Mouse (Mus musculus): Measurements from ENCODE around the gene 4930562C15Rik. TPM values are rescaled to one million over a fixed set of nuclear protein-coding genes. Genes with fewer than 3 reads are reported as not detected.

Gene 4930562C15Rik
- polyA plus RNA-seq, 1 experiment from 2014 or later = 0.05 TPM

GRCm38 (mm10) chr16:4915931-4916330 lies 80.7 kb downstream of the 4930562C15Rik start:
- 53% methylated on average over 3 of the region's 3 CpGs for WGBS (ENCODE audit: insufficient replicate concordance)
- peaks cover 9% of the 10 kb centered on the region; the same call in 1 of the 2 replicates for H3K36me3 ChIP-seq (ENCODE audit: control insufficient read depth, insufficient read depth)
- H3K4me2 ChIP-seq (ENCODE audit: low read depth, low read length) = no peak overlapping the region
- no peak overlapping the region for H3K9ac ChIP-seq (ENCODE audit: low read depth, low read length)
- ATAC-seq (ENCODE audit: low read depth) = no peak
- H3K4me1 ChIP-seq (ENCODE audit: control insufficient read depth, low read depth, low read length) = peaks cover 8% of the 10 kb centered on the region
- H3K27me3 ChIP-seq (ENCODE audit: control insufficient read depth, insufficient read depth, low read depth, low read length) = no peaks in the 10 kb centered on the region
- no peaks in the 10 kb centered on the region for H3K9me3 ChIP-seq (replicated peaks; ENCODE audit: control insufficient read depth, low read length)
- H3K4me3 ChIP-seq (ENCODE audit: low read depth, low read length) = no peak overlapping the region
- H3K27ac ChIP-seq (ENCODE audit: low read length) = no peak overlapping the region

GRCm38 (mm10) chr16:4916608-4917007 lies 81.4 kb downstream of the 4930562C15Rik start:
- Histone ChIP-seq H3K4me1 (ENCODE audit: control insufficient read depth, low read depth, low read length) (peaks cover 8% of the 10 kb centered on the region), H3K9ac (ENCODE audit: low read depth, low read length) (no peak overlapping the region), H3K36me3 (ENCODE audit: control insufficient read depth, insufficient read depth) (peaks cover 5% of the 10 kb centered on the region; the same call in 1 of the 2 replicates), H3K4me3 (ENCODE audit: low read depth, low read length) (no peak overlapping the region), H3K27ac (ENCODE audit: low read length) (no peak overlapping the region), H3K27me3 (ENCODE audit: control insufficient read depth, insufficient read depth, low read depth, low read length) (no peaks in the 10 kb centered on the region), H3K9me3 (replicated peaks; ENCODE audit: control insufficient read depth, low read length) (no peaks in the 10 kb centered on the region), H3K4me2 (ENCODE audit: low read depth, low read length) (no peak overlapping the region)
- 60% methylated on average over 2 of the region's 2 CpGs for WGBS (ENCODE audit: insufficient replicate concordance)
- no peak for ATAC-seq (ENCODE audit: low read depth)

Other genes with a start within 250 kb of the 4930562C15Rik start
- 2.1 and 2.5 TPM in 2 replicates for gene Glis2, start 240.7 kb upstream of the 4930562C15Rik start, polyA plus RNA-seq (2015; fragmentation: Nextera tagmentation; extraction: Ambion mirVana)
- gene Pam16, start 210.4 kb upstream of the 4930562C15Rik start, polyA plus RNA-seq (2015; fragmentation: Nextera tagmentation; extraction: Ambion mirVana) = 50.8 and 54.5 TPM in 2 replicates
- gene Vasn, start 195.5 kb upstream of the 4930562C15Rik start, polyA plus RNA-seq (2015; fragmentation: Nextera tagmentation; extraction: Ambion mirVana) = 2.0 and 3.0 TPM in 2 replicates
- gene Dnaja3, start 195.4 kb upstream of the 4930562C15Rik start, polyA plus RNA-seq (2015; fragmentation: Nextera tagmentation; extraction: Ambion mirVana) = 46.5 and 47.3 TPM in 2 replicates
- gene Coro7, start 155.6 kb upstream of the 4930562C15Rik start, polyA plus RNA-seq (2015; fragmentation: Nextera tagmentation; extraction: Ambion mirVana) = 10.1 and 13.5 TPM in 2 replicates
- gene Nmral1, start 116.1 kb upstream of the 4930562C15Rik start, polyA plus RNA-seq (2015; fragmentation: Nextera tagmentation; extraction: Ambion mirVana) = 29.1 and 35.1 TPM in 2 replicates
- 39.1 and 39.2 TPM in 2 replicates for gene Hmox2, start 109.1 kb upstream of the 4930562C15Rik start, polyA plus RNA-seq (2015; fragmentation: Nextera tagmentation; extraction: Ambion mirVana)
- 23.3 and 27.3 TPM in 2 replicates for gene Cdip1, start 45.1 kb upstream of the 4930562C15Rik start, polyA plus RNA-seq (2015; fragmentation: Nextera tagmentation; extraction: Ambion mirVana)
- gene Ubald1, start 44.9 kb downstream of the 4930562C15Rik start, polyA plus RNA-seq (2015; fragmentation: Nextera tagmentation; extraction: Ambion mirVana) = 10.8 and 13.3 TPM in 2 replicates
- 28.2 and 30.4 TPM in 2 replicates for gene Mgrn1, start 50.8 kb downstream of the 4930562C15Rik start, polyA plus RNA-seq (2015; fragmentation: Nextera tagmentation; extraction: Ambion mirVana)
- gene Nudt16l1, start 103.3 kb downstream of the 4930562C15Rik start, polyA plus RNA-seq (2015; fragmentation: Nextera tagmentation; extraction: Ambion mirVana) = 47.8 and 49.1 TPM in 2 replicates
- gene Anks3, start 128.8 kb downstream of the 4930562C15Rik start, polyA plus RNA-seq (2015; fragmentation: Nextera tagmentation; extraction: Ambion mirVana) = 16.5 and 16.7 TPM in 2 replicates
- not detected in 2 replicates for gene Sept12, start 162.4 kb downstream of the 4930562C15Rik start, polyA plus RNA-seq (2015; fragmentation: Nextera tagmentation; extraction: Ambion mirVana)
- gene Smim22, start 171.9 kb downstream of the 4930562C15Rik start, polyA plus RNA-seq (2015; fragmentation: Nextera tagmentation; extraction: Ambion mirVana) = 9.0 and 9.4 TPM in 2 replicates
- gene Rogdi, start 178.1 kb downstream of the 4930562C15Rik start, polyA plus RNA-seq (2015; fragmentation: Nextera tagmentation; extraction: Ambion mirVana) = 72.5 and 83.9 TPM in 2 replicates
- gene Glyr1, start 214.4 kb downstream of the 4930562C15Rik start, polyA plus RNA-seq (2015; fragmentation: Nextera tagmentation; extraction: Ambion mirVana) = 41.9 and 45.1 TPM in 2 replicates
- 6.9 and 7.6 TPM in 2 replicates for gene Ubn1, start 214.6 kb downstream of the 4930562C15Rik start, polyA plus RNA-seq (2015; fragmentation: Nextera tagmentation; extraction: Ambion mirVana)